Mouse (Mus musculus): ENCODE measurements at regions not wholly inside any gene's neighbourhood (a gene's known extent, or its start where the extent isn't known, plus 50 kb on each side); places are given as distances from the start of the nearest gene placed in this dataset.
A peak's percentile ranks its signal among the peaks of the same experiment; 100 is the strongest.

DNA sequence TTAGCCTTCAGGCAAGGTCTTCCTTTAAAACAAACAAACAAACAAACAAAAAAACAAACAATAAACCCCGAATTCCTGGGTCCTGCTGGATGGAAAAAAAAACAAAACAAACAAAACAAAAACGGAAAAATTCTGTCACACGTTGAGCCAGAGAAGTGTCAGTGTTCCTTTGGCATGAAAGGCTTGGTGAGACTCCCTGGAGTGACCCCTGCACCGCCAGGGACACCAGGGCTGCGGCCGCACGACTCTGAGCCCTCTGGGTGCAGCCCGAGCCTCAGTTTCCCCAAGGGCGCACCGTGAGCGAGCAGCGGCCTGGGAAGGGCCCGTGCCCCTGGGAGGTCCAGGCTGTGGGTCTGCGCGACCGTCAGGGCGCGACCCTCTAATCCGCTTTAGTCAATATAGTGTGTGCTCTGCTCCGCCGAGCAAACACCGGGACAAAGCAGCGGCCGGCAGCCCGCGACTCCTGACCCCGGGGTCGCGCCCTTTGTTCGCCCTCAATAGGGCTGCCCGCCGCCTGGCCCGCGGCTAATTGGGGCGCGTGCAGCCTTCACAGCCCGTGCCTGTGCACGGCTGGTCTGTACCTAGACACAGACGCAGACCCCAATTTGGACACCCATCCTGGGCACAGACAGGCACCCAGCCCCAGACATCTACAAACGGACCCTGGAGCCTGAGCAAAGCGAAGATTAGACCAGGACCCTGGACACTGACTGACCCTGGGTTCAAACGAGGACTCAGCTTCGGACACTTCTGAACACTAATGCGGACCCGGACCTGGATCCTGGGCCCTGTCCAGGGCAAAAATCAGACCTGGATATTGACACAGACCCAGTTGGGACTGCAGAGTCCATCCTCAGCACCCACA lies 74.0 kb upstream of the Ppara start:
- DNase-seq (ENCODE audit: low spot score), result no peak

DNA sequence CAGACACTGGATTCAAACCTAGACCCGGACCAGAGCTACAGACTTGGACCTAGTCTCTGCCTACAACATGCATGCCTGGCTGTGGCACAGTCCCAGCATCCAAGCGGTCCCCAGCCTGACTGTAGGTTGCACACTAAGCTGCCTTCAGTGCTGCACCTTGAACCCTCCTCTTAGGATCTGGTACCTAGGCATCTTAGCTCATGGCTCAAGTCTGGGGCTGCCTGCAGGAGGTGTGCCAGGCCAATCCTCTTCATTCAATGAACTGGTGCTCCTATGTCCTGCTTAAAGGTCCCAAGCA lies 73.4 kb upstream of the Ppara start:
- DNase-seq (ENCODE audit: low spot score), result no peak

DNA sequence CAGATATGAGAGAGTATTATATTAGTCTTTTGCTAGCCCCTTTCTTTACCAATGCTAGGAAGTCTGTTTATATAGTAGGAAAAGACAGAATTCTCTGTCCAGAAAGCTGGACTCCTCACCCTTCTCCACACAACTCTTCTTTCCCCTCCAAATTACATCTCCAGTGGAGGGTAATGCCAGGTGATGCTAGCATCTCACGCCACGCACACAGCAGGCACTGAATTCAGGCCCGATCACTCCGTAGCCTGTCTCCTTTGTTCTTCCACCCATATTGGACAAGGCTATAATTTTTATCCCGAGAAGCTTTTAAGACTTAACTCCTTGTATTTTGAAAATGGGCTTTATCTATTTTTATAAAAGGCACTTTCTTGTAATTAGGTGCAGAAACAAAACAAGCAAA lies 73.0 kb upstream of the Ppara start:
- no peak for DNase-seq (ENCODE audit: low spot score)

DNA sequence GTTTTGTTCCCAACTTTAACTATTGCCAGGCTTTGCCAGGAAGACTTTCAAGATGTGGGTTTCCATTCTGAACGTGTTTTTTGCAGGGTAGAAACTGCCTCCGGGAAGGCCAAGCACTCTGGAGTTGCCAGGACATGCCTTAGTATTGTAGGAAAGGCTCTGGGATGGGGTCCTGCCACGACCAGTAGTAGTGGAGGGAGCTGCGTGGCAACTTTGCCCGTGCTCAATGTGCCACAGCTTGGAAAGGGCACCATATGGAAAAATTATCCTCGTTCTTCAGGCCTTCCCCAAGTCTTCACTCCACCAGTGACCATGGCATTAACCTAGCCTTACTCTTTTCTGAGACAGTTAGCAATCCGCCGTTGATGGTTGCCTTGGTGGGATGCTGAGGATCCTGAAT lies 72.5 kb upstream of the Ppara start:
- no peak for DNase-seq (ENCODE audit: low spot score)

DNA sequence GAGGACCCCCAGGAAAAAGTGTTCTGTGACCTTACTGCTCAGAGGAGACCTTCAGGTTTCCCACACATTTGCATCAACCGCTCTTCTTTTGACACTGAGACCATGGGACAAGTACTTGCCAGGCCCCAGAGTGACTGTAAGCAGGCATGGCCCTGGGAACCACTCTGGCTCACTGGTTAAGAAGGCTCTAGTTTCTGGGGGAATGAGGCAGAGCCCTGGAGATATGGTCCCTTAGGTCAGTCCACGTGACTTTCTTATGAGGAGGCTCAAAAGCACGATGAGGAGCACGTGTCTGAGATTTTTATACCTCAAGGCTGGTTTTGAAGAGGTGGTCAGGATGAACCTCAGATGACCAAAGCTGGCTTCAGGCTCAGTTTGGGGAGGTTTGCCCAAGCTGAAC lies 72.1 kb upstream of the Ppara start:
- no peak for DNase-seq (ENCODE audit: low spot score)

DNA sequence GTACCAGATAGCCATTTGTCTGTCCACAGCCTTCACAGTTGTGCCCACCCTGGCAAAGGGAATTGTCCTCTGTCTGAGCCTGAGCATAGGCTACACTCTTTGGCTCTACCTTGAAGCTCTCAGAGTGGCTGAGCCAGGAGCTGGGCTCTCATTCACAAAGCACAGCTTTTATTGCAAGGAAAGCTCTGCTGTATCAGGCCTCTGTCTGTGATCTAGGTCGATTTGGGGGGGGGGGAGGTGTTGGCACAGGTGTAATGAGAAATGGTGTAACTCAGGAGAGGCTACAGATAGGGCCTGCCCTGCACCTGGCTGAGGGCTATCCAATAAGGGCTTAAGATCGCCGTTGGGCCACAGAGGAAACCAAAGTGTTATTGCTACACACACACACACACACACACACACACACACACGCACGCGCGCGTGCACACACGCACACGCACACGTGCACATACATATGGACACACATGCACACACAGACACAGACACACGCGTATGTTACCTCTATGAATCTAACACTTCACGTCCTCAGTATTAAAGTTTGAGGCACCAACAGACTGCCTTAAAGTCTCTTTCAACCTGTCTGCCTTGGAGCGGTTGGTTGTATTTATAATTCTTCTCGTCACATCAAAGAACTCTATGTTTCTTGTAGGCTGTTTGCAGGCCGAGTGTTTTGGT lies 70.9 kb upstream of the Ppara start:
- no peak for DNase-seq (ENCODE audit: low spot score)

DNA sequence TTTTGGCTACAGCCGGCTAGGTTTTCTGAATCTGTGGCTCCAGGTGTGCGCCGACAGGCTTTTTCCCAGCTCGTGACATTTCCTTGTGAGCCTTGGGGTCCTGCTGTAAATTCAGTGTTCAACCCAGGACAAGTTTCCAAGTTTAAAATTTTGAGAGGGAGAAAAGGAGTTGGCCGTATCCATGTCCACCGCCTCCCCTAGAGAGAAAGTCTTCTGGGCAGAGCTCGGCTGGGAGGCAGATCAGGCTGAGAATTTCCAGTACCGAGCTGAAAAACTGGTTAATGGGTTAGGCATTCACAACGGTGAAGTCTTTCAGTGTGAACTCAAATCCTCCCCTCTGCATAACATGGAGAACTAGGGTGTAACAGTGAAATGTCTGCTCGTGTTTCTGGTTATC lies 70.4 kb upstream of the Ppara start:
- DNase-seq (ENCODE audit: low spot score), result no peak

DNA sequence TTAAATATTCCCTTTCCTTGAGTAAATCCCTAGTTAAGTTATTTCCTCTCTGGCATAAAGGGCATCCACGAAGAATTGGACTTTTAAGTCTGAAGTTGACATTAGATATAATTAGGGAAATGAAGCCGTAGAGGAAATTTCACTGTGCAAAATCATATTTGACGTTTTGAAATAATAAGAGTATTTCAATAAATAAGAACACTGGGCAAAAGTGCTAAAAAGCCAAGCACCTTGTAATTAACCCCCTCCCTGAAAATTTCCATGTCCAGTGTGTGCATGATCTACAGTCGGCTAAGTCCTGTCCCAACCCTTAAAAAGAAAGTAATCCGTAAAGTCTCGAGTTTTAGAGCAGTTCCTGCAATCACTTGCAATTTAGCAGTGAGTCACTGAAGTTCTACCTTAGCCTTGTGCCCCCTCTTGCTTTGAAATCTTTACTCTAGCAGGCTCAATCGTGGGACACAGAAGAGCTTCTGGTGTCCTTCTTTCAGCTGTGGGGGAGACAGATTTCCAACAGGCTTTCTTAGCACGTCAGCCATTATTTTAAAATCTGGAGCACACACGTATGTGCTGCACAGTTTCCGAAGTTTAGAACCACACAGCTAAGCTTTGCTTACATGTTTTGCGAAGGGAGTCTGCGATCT lies 69.5 kb upstream of the Ppara start:
- no peak for DNase-seq (ENCODE audit: low spot score)

DNA sequence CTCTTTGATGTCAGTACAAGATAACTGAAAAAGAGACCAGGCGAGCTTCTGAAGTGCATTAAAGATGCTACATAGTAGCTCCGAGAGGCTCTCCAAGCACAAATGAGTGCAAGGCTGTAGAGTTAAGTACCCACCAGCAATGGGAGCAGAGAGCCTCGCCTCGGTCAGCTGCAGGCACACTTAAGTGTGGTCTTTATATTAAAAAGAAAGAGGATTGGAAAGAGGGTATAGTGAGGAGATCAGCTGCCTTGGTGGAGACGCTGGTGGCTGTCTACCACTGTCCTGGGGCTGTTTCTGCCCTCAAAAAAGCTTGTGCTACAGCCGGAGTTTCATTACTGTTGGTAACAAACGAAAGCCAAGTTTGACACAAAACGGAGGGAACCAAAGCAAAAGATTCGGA lies 68.3 kb upstream of the Ppara start:
- no peak for DNase-seq (ENCODE audit: low spot score)

DNA sequence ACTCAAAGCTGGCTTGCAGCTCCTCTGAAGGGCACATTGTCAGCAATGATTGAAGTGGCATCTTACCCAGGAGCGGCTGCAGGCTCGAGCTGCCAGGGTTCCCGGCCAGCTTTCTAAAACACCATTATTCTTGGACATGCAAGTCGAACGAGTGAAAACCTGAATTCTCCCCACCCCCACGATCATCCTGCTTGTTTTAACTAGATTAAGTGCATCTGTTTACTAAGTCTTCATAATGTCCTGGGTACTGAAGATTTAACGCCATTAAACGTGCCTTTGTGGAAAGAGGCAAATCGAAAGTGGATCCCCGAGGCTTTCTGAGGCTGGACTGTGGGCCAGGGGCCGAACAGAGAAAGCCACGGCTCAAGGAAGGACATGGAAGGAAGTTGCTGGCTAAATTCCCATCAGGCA lies 67.4 kb upstream of the Ppara start:
- DNase-seq (ENCODE audit: low spot score), result no peak

DNA sequence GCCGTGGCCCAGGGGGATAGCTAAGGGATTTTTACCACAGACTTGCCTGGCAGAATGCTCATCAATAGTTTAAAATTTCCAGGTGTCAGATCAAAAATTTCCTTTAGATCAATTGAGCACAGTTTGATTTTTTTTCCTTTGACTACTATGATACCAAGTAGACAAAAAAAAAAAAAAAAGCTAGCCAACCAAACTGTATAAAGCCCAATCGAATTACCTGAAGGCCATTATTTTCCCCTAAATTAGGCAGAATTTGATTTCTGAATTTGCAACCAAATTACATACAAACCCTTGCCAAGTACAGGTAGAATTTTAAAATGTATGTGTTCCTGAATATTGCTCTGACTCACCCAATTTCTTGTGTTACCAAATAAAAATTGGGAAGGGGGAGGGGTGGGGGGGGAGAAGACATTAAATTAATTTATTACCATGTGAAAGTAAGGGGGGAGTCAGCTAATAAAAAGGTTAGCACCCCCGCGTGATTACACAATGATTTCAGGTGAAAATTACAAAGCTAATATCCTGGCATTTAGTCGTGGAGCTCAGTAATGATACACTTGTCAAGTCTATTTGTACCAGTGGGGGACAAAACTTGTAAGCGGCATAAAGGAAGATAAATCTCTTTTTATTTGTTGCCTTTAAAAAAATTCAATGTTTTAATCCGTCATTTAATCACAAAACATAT lies 66.7 kb upstream of the Ppara start:
- no peak for DNase-seq (ENCODE audit: low spot score)

DNA sequence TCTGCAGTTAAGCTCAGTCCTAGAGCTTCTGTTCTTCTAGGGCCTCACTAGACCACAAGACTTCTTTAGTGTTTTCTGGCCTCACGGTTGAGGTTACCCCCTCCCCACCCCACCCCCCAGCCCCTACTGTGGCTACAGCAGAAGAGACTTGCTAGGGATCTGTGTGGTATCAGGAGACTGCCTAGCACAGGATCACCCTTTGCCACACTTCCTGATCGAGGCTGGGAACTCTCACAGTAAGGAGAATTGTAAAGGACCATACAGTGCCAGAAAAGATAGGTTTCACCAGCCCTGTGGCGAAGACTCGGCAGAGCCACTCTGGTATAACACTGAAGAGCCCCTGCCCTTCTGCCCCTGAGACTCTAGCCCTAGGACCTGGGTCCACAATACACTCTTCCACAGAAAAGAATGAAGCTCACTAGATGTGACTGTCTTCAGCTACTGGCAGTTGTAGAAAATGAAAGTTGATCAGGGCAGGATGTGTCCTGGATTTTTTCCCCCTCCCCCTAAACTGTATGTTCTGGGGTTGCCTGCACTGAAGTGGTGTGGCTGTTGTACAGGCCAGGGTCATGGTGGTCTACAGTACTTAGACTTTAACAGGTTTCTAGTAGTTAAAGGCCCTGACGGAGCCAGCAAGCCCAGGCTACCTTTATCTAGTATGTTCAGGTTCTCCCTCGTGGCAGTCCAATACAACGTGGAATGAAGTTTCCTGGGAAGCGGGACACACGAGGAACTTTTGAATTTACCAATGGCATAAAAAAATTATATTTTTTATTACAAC lies 65.7 kb upstream of the Ppara start:
- DNase-seq (ENCODE audit: low spot score), result no peak

DNA sequence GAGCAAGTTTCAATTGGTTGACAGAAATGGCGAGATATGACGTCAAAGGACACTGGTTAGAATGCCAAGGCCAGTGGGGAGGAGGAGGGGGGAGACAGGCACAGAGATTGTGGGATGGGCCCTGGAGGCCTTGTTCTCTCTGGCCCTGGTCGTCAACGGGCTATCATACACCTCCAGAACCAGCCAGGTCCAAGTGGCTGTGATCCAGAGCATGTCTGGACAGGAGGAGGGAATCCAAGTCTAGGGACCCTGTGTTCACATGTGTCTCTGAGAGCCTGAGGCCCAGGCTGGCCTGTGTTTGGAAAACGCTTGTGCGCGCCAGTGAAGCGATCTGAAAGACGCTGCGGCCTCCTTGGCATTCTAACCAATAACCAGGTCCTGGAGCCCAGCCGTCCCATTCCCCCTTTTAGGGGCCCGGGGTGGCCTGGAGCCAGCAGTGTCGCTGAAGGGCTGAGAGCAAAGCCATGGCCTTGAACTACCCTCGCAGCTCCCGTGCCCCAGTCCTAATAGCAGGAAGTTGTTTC lies 65.1 kb upstream of the Ppara start:
- DNase-seq (ENCODE audit: low spot score), result peak; percentile 66

DNA sequence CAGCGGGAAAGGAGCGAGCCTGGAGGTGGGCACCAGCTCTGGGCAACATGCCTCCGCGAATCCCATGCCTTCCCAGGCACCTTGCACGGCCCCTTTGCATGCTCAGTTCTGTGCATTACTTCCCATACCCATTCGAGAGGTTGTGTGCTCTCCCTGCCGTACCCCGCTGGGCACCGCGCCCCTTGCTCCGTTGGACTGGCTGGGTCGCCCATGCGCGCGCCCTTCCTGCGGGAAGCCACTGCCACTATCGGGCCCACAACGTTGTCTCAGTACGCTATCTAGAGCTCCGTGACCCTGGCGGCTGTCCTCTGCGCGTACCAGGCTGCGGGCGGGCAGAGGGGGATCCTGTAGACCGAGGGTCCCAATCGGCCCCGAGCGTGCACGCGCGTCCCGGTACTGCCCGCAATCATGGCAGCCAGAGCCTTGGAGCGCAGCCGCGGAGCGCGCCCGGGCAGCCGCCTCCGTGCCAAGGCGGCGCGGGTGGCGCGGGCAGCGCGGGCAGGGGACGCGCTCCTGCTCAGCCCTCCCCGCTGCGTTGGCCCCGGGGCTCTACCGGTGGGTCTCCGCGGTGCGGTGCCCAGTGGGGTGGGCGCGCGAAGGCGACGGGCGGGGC lies 64.5 kb upstream of the Ppara start:
- peak; percentile 71 for DNase-seq (ENCODE audit: low spot score)

DNA sequence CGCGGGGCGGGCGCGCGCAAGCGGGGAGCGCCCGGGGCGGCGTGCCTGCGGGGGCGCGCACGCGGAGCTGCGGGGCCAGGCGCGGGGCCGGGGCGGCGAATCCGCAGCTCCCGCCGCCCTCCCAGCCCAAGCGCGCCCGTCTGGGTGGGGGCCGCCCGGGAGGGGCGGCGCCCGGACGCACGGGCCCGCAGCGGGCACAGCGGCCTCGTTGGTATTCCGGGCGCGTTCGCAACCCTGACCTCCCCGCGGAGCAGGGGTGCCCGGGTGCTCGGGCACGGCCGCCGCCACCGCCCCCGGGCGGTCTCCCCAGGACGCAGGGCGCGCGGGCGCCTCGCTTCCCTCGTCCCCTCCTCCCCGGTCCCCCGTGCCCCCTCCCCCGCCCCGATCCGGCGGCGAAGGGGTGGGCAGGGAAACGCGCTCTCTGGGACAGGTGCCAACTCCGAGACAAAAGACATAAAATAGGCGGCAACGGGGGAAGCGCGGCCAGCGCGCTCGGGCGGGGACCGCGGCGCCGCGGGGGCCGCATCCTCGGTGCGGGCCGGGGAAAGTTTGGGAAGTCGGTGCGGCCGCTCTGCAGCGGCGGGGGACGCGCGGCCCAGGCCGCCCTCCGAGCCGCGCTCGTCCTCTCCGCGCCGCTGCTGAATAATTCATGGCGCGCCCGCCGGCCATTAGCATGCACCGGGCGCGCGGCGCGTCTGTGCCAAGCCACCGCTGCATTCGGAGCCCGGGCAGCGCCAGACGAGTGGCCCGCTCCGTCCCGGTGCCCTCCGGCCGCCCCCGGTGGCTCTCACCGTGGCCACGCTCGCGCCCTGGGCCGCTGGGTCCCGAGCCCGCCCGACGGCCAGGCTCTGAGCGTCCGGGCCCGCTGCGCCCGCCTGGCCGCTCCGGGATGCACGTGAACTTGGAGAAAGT lies 63.7 kb upstream of the Ppara start:
- DNase-seq (ENCODE audit: low spot score), result peak; percentile 89

DNA sequence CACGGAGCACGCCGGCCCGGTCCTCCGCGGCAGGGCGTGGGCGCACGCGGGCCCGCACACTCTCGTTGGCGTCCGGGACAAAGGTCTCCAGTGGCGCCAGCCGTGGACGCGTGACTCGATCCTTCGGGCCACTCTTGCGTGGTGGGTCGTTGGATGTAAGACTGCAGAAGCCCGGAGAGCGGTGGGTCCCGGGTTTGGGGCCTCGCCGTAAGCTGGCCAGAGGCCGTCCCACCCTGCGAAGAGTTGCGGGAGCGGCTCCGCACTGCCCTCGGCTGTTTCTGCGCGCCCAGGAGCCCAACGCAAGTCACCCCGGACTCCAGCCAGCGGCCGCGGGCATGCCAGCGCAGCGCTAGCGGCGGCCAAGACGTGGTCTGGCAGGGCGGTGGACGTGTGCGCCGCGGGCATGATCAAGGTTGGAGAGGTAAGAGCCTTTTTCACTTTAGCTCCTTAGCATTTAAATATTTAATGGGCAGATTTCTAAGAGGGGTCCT lies 63.0 kb upstream of the Ppara start:
- DNase-seq (ENCODE audit: low spot score), result no peak

DNA sequence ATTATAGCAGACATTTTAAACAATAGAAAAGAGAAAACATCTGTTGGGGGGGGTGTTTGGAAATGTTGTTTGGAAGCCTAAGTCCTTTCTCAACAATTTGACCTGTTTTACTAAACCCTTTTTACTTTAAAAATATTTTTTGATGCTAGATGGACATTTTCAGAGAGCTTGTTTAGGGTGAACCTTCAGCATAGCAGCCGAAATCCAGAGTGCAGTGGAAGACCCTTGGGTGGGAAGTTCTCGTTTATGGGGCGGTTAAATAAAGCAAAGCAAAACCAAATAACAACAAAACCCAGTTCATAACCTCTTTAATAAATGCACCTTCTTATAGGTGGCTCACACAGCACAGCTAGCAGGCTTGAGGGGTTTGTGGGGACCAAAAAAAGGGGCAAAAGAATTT lies 62.4 kb upstream of the Ppara start:
- no peak for DNase-seq (ENCODE audit: low spot score)

DNA sequence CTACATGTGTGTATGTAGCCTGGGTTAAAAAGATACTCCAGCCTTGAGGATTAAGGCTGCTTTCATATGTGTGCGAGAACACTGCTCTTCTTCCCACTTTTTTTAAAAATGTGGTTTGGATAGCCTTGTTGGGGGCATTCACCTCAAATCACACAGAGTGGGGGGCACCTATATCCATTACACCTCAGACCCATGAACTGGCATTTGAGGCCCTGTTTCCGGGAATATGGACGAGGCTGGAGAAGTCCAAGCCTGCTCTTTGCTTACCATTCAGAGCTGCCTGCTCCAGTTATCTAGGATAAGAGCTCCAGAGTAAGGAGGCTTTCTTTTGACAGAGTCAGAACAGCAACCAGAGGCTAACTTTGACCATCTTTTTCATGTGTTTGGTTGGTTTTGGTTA lies 61.9 kb upstream of the Ppara start:
- no peak for DNase-seq (ENCODE audit: low spot score)

DNA sequence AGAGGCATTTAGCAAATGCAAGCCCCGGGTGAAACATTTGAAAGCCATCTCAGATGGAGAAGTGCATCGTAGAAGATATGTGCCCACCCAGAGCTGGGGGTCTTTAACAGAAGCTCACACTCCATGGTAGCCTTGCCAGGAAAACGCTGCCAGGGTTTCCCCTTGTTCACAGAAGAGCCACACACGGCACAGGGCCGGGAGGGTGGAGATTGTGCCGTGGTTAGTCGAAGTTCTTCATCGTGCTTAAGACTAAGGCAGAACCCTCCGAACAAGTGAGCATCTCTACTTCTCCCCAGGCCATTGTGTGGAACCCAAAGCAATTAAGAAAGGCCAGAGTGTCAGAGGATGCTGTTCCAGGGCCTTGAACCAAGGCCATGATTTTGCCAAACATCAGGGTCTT lies 61.3 kb upstream of the Ppara start:
- DNase-seq (ENCODE audit: low spot score), result no peak
